Mouse (Mus musculus): ENCODE data around the gene Gpd1l. TPM values are rescaled to one million over a fixed set of nuclear protein-coding genes. Genes with fewer than 3 reads are reported as not detected.

Gene Gpd1l
- polyA plus RNA-seq, 1 experiment from 2014 or later, result 11.2 TPM

DNA sequence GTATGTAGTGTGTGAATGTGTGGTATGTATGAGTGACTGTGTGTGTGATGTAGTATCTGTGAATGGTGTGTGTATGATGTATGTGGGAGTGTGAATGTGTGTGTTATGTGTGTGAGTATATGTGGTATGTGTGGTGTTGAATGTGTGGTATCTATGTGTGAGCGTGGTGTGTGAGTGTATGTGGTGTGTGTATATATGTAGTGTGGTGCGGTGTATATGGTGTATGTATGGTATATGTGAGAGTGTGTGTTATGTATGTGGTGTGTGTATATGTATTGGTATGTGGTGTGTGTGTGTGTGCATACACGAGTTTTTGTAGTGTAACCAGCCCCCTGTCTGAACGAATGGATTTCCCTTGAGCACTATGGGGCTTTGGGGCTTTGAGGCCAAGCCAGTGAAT, 48.2 kb downstream of the Gpd1l start:
- no peak overlapping the region for H3K27ac ChIP-seq (ENCODE audit: low read depth, low read length)
- no peak overlapping the region for H3K4me2 ChIP-seq
- DNase-seq (ENCODE audit: low spot score, missing footprints) (peak; percentile 35), ATAC-seq (ENCODE audit: low FRiP score) (no peak)
- H3K27me3 ChIP-seq (ENCODE audit: control insufficient read depth, insufficient read depth, low read length), result no peaks in the 10 kb centered on the region
- H3K9me3 ChIP-seq (ENCODE audit: control insufficient read depth, low read length), result no peaks in the 10 kb centered on the region
- H3K36me3 ChIP-seq (ENCODE audit: control insufficient read depth, insufficient read depth, low read length), result no peaks in the 10 kb centered on the region
- 78% methylated on average over 4 of the region's 4 CpGs for WGBS
- H3K4me3 ChIP-seq (ENCODE audit: low read depth, low read length), result no peak overlapping the region
- H3K4me1 ChIP-seq (ENCODE audit: control insufficient read depth, insufficient read depth, low read length), result no peaks in the 10 kb centered on the region
- H3K9ac ChIP-seq (ENCODE audit: low read length), result no peak overlapping the region

DNA sequence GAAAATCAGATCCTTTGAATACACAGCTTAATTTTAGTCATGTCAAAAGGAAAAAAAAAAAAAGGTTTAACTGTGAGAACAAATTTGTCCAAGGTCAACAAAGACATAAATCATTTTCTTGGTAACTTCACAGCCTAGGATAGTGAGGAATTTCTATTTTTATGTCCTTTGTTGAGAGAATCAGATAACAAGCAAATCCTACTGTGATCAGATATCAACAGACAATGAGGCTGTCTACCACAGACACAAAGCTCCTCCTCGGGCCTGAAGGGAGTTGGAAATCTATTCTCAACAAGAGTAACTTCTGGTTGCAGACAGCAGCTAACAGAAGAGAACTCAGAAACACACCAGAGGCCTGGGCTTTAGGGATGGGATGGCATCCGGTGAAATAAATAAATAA, 51.8 kb downstream of the Gpd1l start:
- Histone ChIP-seq H3K9ac (ENCODE audit: low read length) (no peak overlapping the region), H3K4me3 (ENCODE audit: low read depth, low read length) (no peak overlapping the region), H3K36me3 (ENCODE audit: control insufficient read depth, insufficient read depth, low read length) (no peaks in the 10 kb centered on the region), H3K27ac (ENCODE audit: low read depth, low read length) (no peak overlapping the region), H3K4me2 (no peak overlapping the region), H3K9me3 (ENCODE audit: control insufficient read depth, low read length) (no peaks in the 10 kb centered on the region), H3K27me3 (ENCODE audit: control insufficient read depth, insufficient read depth, low read length) (no peaks in the 10 kb centered on the region), H3K4me1 (ENCODE audit: control insufficient read depth, insufficient read depth, low read length) (no peaks in the 10 kb centered on the region)
- ATAC-seq (ENCODE audit: low FRiP score) (no peak), DNase-seq (ENCODE audit: low spot score, missing footprints) (no peak)
- 78% methylated on average over 2 of the region's 2 CpGs for WGBS

DNA sequence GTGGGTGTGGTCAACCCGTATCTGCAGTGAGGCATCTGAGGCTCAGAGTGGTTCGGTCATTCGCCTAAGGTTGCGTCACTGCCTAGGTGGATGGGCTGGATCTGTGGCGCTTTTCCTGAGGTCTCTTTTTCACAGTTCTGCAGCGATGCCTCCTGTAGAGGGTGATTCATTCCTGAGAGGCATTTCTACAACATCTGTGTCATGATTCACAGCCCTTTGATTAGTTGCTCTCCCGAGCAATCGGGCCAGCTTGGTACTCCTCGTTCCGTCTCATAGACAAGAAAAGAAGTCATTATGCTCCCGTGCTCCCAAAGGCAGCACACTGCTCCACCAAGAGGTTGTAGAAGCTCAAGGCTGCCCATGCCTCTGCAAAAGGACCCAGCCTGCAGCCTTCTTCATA, 78.5 kb downstream of the Gpd1l start:
- Histone ChIP-seq H3K36me3 (ENCODE audit: control insufficient read depth, insufficient read depth, low read length) (no peaks in the 10 kb centered on the region), H3K27me3 (ENCODE audit: control insufficient read depth, insufficient read depth, low read length) (no peaks in the 10 kb centered on the region), H3K27ac (ENCODE audit: low read depth, low read length) (no peak overlapping the region), H3K9me3 (ENCODE audit: control insufficient read depth, low read length) (no peaks in the 10 kb centered on the region), H3K4me2 (no peak overlapping the region), H3K4me1 (ENCODE audit: control insufficient read depth, insufficient read depth, low read length) (no peaks in the 10 kb centered on the region), H3K9ac (ENCODE audit: low read length) (no peak overlapping the region), H3K4me3 (ENCODE audit: low read depth, low read length) (no peak overlapping the region)
- DNase-seq (ENCODE audit: low spot score, missing footprints) (no peak), ATAC-seq (ENCODE audit: low FRiP score) (no peak)
- WGBS, result 81% methylated on average over 11 of the region's 11 CpGs

DNA sequence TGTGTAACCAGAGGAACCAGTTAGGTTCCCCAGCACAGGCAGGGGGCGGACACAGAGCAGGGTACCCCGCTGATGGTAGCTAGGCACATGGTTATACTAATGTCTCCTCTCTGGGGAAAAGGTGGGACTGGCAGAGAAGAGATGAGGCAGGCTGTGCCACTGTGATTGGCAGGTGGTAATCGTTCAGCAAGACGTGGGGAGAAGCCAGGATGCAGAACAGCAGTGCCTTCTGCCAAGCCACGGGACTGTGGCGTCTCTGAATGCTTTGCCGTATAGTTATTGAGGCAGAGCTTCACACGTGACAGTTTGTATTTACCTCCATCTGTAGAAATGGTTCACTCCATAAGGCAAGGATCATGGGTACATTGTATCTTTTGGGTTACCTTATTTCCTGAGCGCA, 79.1 kb downstream of the Gpd1l start:
- H3K9ac ChIP-seq (ENCODE audit: low read length), result no peak overlapping the region
- ATAC-seq (ENCODE audit: low FRiP score), result no peak
- no peaks in the 10 kb centered on the region for H3K36me3 ChIP-seq (ENCODE audit: control insufficient read depth, insufficient read depth, low read length)

DNA sequence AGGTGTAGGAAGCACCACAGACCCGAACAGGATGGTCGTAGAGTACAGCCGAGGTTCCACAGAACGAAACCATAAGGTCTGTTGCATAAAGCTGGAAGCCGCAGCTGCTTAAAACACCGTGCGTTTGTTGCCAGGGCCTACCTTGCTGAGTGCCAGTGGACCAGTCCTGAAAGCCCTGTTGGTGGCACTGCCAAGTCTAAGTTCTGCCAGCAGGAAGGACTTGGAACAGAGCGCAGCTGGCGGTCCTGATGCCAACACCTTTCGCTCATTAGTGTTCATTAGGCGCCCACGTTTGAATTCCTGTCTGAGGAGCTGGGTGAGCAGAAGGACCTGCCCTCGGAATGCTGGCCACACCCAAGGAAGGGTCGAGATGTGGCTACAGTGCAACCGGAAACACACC, 80.5 kb downstream of the Gpd1l start:
- no peak overlapping the region for H3K9ac ChIP-seq (ENCODE audit: low read length)
- DNase-seq (ENCODE audit: low spot score, missing footprints) (no peak), ATAC-seq (ENCODE audit: low FRiP score) (no peak)
- 86% methylated on average over 15 of the region's 15 CpGs for WGBS
- no peaks in the 10 kb centered on the region for H3K4me1 ChIP-seq (ENCODE audit: control insufficient read depth, insufficient read depth, low read length)
- H3K4me2 ChIP-seq, result no peak overlapping the region
- H3K27ac ChIP-seq (ENCODE audit: low read depth, low read length), result no peak overlapping the region
- H3K27me3 ChIP-seq (ENCODE audit: control insufficient read depth, insufficient read depth, low read length), result no peaks in the 10 kb centered on the region
- H3K36me3 ChIP-seq (ENCODE audit: control insufficient read depth, insufficient read depth, low read length), result no peaks in the 10 kb centered on the region
- H3K9me3 ChIP-seq (ENCODE audit: control insufficient read depth, low read length), result no peaks in the 10 kb centered on the region
- no peak overlapping the region for H3K4me3 ChIP-seq (ENCODE audit: low read depth, low read length)

More for the DNA sequence above, 79.1 kb downstream of the Gpd1l start:
- no peak for DNase-seq (ENCODE audit: low spot score, missing footprints)
- H3K27ac ChIP-seq (ENCODE audit: low read depth, low read length), result no peak overlapping the region
- no peaks in the 10 kb centered on the region for H3K27me3 ChIP-seq (ENCODE audit: control insufficient read depth, insufficient read depth, low read length)
- H3K4me1 ChIP-seq (ENCODE audit: control insufficient read depth, insufficient read depth, low read length), result no peaks in the 10 kb centered on the region
- 79% methylated on average over 9 of the region's 9 CpGs for WGBS
- no peak overlapping the region for H3K4me3 ChIP-seq (ENCODE audit: low read depth, low read length)
- no peaks in the 10 kb centered on the region for H3K9me3 ChIP-seq (ENCODE audit: control insufficient read depth, low read length)
- H3K4me2 ChIP-seq, result no peak overlapping the region

DNA sequence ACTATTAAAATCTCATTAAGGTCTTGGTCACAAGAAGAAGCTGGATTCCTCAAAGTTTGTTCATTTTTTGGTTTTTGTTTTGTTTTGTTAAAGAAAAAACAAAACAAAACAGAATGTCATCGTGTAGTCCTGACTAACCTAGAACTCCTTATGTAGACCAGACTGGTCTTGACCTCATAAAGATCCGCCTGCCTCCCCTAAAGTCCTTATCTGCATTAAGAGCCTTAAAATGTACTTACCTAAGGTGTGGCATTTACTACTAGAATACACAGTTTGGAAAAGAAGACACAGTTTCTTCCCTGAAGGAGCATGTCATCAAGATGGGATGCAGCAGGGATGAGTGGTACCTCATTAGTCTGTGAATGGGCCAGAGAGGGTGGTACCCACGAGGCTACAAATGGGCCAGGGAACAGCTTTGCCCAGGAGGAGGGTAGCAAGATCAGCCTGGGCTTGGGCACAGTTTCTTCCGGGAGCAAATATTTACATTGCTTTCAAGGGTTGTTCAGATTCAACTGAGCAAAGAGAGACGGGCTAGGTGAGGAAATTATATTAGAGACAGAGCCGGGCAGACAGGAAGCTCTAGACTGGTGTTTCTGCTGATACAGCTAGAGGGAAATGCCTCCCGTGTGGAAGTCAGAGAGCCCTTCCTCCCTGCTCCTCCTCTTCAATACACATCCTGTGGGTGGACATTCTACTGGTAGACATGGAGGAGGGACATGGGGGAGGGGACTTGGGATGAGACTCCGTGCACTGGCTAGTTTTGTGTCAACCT, 82.2 kb downstream of the Gpd1l start:
- 77% methylated on average over 8 of the region's 8 CpGs for WGBS
- H3K27ac ChIP-seq (ENCODE audit: low read depth, low read length), result no peak overlapping the region
- H3K9me3 ChIP-seq (ENCODE audit: control insufficient read depth, low read length), result no peaks in the 10 kb centered on the region
- H3K9ac ChIP-seq (ENCODE audit: low read length), result no peak overlapping the region
- no peaks in the 10 kb centered on the region for H3K36me3 ChIP-seq (ENCODE audit: control insufficient read depth, insufficient read depth, low read length)
- DNase-seq (ENCODE audit: low spot score, missing footprints) (no peak), ATAC-seq (ENCODE audit: low FRiP score) (no peak)
- no peaks in the 10 kb centered on the region for H3K27me3 ChIP-seq (ENCODE audit: control insufficient read depth, insufficient read depth, low read length)
- no peaks in the 10 kb centered on the region for H3K4me1 ChIP-seq (ENCODE audit: control insufficient read depth, insufficient read depth, low read length)
- H3K4me3 ChIP-seq (ENCODE audit: low read depth, low read length), result no peak overlapping the region
- H3K4me2 ChIP-seq, result no peak overlapping the region

Other genes with a start within 250 kb of the Gpd1l start
- 79.4 and 99.6 TPM in 2 replicates for gene Dync1li1, start 245.2 kb downstream of the Gpd1l start, polyA plus RNA-seq (2014; fragmentation: Nextera tagmentation; extraction: Ambion mirVana)
- 26.0 and 26.1 TPM in 2 replicates for gene Cmtm6, start 202.9 kb downstream of the Gpd1l start, polyA plus RNA-seq (2014; fragmentation: Nextera tagmentation; extraction: Ambion mirVana)
- 51.5 and 60.0 TPM in 2 replicates for gene Cmtm7, start 152.1 kb downstream of the Gpd1l start, polyA plus RNA-seq (2014; fragmentation: Nextera tagmentation; extraction: Ambion mirVana)
- gene Cmtm8, start 89.8 kb downstream of the Gpd1l start, polyA plus RNA-seq (2014; fragmentation: Nextera tagmentation; extraction: Ambion mirVana), result 13.6 and 15.5 TPM in 2 replicates
- 0.81 and 1.1 TPM in 2 replicates for gene Osbpl10, start 44.6 kb upstream of the Gpd1l start, polyA plus RNA-seq (2014; fragmentation: Nextera tagmentation; extraction: Ambion mirVana)
- gene Rps27rt, start 48.8 kb upstream of the Gpd1l start, polyA plus RNA-seq (2014; fragmentation: Nextera tagmentation; extraction: Ambion mirVana), result 392 and 401 TPM in 2 replicates